Mouse (Mus musculus) lung, postnatal 4 days (tissue): Measurements from ENCODE around the gene Coro1c.

ENCODE experiments used
- DNase-seq, 2 experiments: peaks; one replicate each; pipeline ENCODE4 v3.0.0; 2021

Gene Coro1c

GRCm38 (mm10) chr5:113908592-113909441 lies at the start of gene Coro1c:
Gene Coro1c, minus strand, starts transcription at chr5:113908758.
- DNase-seq: peak; percentile 99 to 100

- peak; percentile 81 to 90 for DNase-seq
These were observed 48.0 kb upstream of the Coro1c start for GRCm38 (mm10) chr5:113956510-113956909.

DNA sequence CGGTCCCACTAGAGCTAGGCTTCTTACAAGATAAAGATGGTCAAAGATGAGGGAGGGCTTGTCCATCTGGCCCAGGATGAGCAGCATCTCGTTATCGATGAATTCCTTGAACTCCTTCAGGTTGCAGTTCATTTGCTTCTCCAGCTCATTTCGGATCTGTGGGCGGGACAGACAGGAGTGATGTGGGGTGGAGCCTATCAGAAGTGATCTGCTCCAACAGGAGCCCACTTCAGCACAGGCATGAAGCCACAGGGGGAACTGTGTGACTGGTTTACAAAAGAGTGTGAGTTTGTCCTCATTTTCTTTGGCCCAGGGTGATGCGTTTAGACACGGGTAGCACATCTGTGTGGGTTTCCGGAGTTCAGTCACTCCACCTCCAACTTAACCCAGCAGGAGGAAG lies 47.1 kb upstream of the Coro1c start:
- no peak for DNase-seq

- no peak for DNase-seq
These were observed 46.7 kb upstream of the Coro1c start for GRCm38 (mm10) chr5:113955281-113955680.

DNA sequence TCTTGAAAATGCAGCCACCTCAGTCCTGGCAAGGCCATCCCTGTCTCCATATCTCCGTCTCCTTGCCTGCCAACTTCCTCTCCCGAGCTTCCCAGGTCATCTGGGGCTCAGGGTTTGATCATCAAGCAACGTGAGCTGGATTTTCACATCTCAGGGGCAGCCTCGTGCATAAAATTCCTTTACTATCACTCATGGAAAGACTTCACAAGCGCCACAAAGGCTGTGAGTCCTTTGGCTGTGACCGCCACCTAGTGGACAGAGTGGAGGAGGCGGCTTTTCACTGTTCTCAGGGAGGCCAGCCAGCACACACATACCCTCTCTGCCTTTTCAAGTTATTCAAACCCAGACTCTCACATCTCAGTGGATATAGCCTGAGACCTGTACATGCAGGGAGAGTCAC lies 45.9 kb upstream of the Coro1c start:
- DNase-seq: peak; percentile 80 to 89

- no peak for DNase-seq
These were observed 44.0 kb upstream of the Coro1c start for GRCm38 (mm10) chr5:113952519-113952918.

DNA sequence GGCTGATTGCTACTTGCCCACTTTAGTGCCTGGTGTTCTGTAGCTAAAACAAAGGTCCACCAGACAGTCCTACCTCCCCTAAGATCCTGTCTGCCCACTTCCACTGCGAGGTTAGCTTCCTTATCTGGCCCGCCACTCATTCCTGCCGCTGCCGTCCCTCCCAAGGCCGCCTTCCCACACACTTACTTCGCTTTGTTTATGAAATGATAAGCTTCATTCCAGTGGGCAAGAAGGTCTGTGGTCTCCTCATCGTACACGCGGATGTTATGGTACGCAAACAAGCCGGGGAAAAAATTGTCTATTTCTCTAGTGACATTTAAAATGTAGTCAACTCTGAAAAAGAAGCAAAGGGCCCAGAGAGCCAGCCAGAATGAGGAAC lies 43.1 kb upstream of the Coro1c start:
- DNase-seq: peak; percentile 36 to 56

GRCm38 (mm10) chr5:113950786-113951692 lies 42.5 kb upstream of the Coro1c start:
- peak in 1 of 2 experiments; percentile 70 for DNase-seq

DNA sequence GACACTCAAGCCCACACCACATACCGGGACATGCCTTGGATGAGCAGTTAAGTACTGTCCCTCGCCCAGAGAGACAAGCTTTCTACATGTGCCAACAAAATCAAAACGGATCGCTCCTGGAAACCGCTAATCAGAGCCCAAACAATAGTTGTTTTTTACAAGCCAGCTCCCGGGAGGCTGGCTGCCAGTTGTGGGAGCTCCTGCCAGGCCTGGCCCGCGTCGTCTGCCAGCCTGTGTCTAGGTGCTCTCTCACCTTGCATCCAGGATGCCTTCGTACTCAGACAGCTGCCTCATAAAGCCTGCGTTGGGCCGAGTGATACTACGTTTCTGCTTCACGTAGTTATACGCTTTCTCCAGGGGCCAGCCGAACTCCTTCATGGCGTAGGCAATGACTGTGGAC lies 41.6 kb upstream of the Coro1c start:
- DNase-seq: no peak

- no peak for DNase-seq
These were observed 38.7 kb upstream of the Coro1c start for GRCm38 (mm10) chr5:113947280-113947679.

DNA sequence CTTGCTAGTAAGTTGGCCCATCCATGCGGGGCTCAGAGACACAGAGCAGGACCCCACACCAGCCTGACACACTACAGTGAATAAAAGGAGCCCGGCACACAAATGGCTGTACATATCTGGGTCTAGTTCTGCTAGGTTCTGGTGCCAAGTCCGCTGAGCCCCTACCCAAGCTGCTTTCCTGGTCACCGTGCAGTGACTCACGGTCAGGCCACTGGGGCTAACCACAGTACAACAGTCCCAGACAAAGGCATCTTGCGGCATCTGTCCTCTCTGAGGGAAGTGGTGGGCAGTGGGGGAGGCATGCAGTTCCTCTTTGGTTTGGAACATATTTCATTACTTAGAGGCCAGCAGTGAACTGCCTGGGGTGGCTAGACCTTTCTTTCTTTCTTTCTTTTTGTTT lies 36.6 kb upstream of the Coro1c start:
- DNase-seq: peak; percentile 60 to 64

GRCm38 (mm10) chr5:113943328-113943727 lies 34.8 kb upstream of the Coro1c start:
- DNase-seq: no peak

- peak; percentile 56 to 60 for DNase-seq
These were observed 34.0 kb upstream of the Coro1c start for GRCm38 (mm10) chr5:113942580-113942979.

DNA sequence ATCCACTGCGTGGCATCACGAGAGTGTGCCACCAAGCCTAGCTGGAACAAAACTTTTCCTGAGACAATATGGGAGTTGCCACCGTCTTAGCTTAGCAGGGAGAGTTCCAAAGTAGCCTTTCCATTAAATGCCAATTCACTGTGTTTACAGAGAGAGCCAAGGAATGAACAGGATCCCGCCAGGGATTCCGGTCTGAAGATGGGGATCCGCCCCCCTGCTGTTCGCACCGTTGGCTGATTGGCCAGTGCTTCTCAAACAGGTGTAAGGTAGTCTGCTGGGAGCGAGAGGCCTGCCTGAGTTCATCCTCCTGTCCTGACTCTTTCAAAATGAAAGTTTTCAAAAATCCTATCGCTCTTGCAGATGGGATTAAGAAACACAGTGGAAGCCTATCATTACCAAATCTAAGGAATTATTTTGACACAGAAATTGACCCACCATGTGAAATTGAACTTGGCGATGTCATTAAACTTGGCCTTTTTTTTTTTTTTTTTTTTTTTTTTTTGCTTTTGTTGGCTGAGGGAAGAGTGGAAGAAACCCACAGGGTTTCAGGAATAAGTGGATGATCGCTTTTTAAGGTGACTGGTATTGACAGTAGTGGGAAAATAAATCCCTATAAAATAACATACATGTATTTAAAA lies 30.8 kb upstream of the Coro1c start:
- DNase-seq: no peak

- DNase-seq: no peak
These were observed 29.1 kb upstream of the Coro1c start for GRCm38 (mm10) chr5:113937650-113938049.

DNA sequence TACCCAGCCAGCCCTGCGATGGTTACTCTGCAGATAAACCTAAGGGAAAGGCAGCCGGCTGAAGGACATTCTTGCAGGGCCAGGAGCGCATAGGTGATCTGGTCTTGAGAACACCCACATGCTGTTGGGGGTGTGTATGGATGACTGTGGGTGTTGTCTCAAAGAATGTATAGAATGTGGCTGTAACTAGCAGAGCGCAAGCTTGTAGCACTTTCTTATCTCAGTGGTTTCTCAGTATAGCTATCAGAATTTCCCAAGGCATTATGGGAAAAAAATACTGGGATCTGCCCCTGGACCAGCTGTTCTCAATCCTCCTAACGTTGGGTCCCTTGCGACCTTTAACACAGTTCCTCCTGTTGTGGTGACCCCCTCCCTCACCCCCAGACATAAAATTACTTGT lies 25.3 kb upstream of the Coro1c start:
- DNase-seq: no peak

DNA sequence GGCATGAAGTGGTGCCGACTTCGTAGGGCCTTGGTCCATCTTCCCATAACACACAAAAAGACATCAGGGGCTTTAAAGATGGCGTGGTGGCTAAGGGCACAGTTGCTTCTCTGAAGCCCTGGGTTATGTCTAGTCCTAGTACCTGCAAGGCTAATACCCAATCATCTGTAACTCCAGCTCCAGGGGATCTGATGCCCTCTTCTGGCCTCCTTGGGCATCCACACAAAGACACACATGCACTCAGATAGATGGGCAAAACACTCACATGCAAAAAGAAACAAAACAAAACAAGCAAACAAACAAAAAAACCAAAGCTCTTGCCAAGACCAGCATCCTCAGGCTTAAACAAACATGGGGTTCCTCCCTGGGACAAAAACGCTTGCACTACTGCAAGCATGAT lies 24.9 kb upstream of the Coro1c start:
- no peak for DNase-seq

GRCm38 (mm10) chr5:113932310-113932709 lies 23.8 kb upstream of the Coro1c start:
- DNase-seq: no peak

DNA sequence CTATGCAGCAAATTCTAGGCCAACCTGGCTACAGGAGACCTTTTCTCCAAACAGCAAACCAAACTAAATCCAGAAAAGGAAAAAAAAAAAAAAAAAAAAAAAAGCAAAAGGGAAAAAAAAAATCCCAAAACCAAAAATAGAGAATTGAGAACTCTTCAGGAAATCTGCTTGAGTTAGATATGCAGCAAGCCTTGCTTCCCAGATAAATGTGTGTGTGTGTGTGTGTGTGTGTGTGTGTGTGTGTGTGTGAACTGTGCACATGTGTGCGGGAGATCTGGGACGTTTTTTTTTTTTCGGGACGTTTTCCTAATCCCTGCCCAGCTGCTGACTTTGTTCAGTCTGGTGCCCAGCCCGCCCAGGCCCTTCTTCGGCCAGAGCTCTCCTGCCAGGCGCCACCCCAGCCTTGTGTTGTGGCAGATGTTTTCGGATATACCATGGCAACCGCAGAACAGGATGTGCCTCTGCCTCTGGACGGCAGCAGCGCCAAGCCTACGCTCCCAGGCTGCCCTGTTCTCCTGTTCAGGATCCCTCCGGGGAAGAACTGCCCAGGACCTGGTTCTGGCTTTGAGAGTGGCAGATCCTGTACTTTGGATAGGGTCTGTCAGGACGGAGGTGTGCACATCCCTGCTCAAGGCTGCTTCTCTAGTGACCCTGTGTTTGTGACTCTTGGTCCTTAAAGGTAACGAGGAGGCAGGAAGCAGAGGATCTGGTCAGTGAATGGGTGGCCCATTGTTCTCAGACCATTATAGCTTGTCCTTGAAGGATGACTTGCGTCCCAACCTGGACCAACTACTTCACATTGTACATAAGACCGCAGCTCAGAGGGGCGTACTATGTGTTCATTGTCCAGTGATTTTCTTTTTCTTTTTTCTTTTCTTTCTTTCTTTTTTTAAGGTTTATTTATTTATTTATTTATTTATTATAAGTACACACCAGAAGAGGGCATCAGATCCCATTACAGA lies 22.4 kb upstream of the Coro1c start:
- DNase-seq: peak; percentile 84 to 91

GRCm38 (mm10) chr5:113929950-113930647 lies 21.5 kb upstream of the Coro1c start:
- peak; percentile 46 to 67 for DNase-seq

- DNase-seq: no peak
These were observed 21.0 kb upstream of the Coro1c start for GRCm38 (mm10) chr5:113929526-113929925.
